ENCODE assay signal across 50 mouse cellular contexts in the genomic region with DNA sequence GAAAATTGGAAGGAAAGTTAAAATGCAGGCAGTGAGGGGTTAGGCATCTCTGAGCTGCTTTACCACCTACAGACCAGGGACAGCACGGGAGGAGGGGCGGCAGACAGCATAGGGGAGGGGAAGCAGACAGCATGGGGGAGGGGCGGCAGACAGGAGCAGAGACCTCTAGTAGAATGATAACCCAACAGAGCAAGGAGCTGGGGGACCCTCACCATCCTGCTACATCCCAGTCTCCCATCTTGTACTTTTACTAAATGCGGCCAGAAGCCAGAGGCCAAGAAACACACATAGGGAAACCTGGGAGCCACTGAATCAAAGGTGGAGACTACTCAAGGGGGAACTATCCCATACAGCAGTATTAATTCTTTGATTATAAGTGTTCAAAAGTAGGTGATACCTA. TPM values are rescaled to one million over a fixed set of nuclear protein-coding genes. Genes with fewer than 3 reads are reported as not detected.
"Had no signal": no experiment of that assay in that cellular context is flagged by ENCODE, and none has a peak within 500 bp of the region (broad histone marks: within the 10 kb centered on the region; RNA-seq: fewer than 3 reads in every experiment).

No protein-coding gene starts in this region.

- H3K4me2 ChIP-seq: heart, embryonic 11.5 days; heart, embryonic 12.5 days; heart, embryonic 13.5 days; heart, embryonic 15.5 days; hindbrain, embryonic 12.5 days; hindbrain, embryonic 13.5 days; hindbrain, embryonic 14.5 days; hindbrain, embryonic 15.5 days; intestine, embryonic 15.5 days; kidney, embryonic 15.5 days had no signal

- H3K27me3 ChIP-seq: heart, embryonic 12.5 days; heart, embryonic 13.5 days; heart, embryonic 15.5 days; hindbrain, embryonic 12.5 days; hindbrain, embryonic 13.5 days; hindbrain, embryonic 15.5 days; intestine, embryonic 15.5 days; kidney, embryonic 15.5 days had no signal

- H3K4me1 ChIP-seq: heart, embryonic 10.5 days; heart, embryonic 12.5 days; heart, embryonic 13.5 days; heart, embryonic 15.5 days; hindbrain, embryonic 10.5 days; hindbrain, embryonic 12.5 days; hindbrain, embryonic 13.5 days; hindbrain, embryonic 15.5 days; intestine, embryonic 15.5 days; kidney, embryonic 15.5 days had no signal

- H3K27ac ChIP-seq: heart, embryonic 10.5 days; heart, embryonic 13.5 days; heart, embryonic 15.5 days; hindbrain, embryonic 10.5 days; hindbrain, embryonic 12.5 days; hindbrain, embryonic 13.5 days; hindbrain, embryonic 14.5 days; hindbrain, embryonic 15.5 days; hindbrain, postnatal 0 days; intestine, embryonic 15.5 days; kidney, embryonic 15.5 days; kidney, postnatal 0 days; layer of hippocampus, adult 2 months had no signal

- ATAC-seq: hindbrain, embryonic 16.5 days; hindbrain, postnatal 0 days; inflammation-experienced regulatory T-cells, adult 6 months; intestine, embryonic 15.5 days; intestine, embryonic 16.5 days; intestine, postnatal 0 days had no signal

- H3K9me3 ChIP-seq: heart, embryonic 10.5 days; heart, embryonic 13.5 days; heart, embryonic 15.5 days; hindbrain, embryonic 10.5 days; hindbrain, embryonic 13.5 days; hindbrain, embryonic 15.5 days; intestine, embryonic 15.5 days; kidney, embryonic 15.5 days had no signal

- H3K9ac ChIP-seq: heart, embryonic 12.5 days; heart, embryonic 13.5 days; heart, embryonic 15.5 days; hindbrain, embryonic 12.5 days; hindbrain, embryonic 13.5 days; hindbrain, embryonic 14.5 days; hindbrain, embryonic 15.5 days; intestine, embryonic 15.5 days; kidney, embryonic 15.5 days had no signal

- H3K4me3 ChIP-seq: heart, embryonic 10.5 days; heart, embryonic 12.5 days; heart, embryonic 13.5 days; heart, embryonic 15.5 days; hindbrain, embryonic 10.5 days; hindbrain, embryonic 12.5 days; hindbrain, embryonic 13.5 days; hindbrain, embryonic 15.5 days; intestine, embryonic 15.5 days; kidney, embryonic 15.5 days; layer of hippocampus, adult 2 months had no signal

- H3K36me3 ChIP-seq: heart, embryonic 10.5 days; heart, embryonic 12.5 days; heart, embryonic 13.5 days; heart, embryonic 15.5 days; hindbrain, embryonic 10.5 days; hindbrain, embryonic 12.5 days; hindbrain, embryonic 13.5 days; hindbrain, embryonic 15.5 days; intestine, embryonic 15.5 days; kidney, embryonic 15.5 days had no signal

- DNase-seq: heart, postnatal 10 days; heart, postnatal 36 days; heart, postnatal 4 days; kidney, adult 11 months; kidney, adult 18-20 months; kidney, adult 2 months; kidney, adult 8-10 months; kidney, adult 9 months; kidney, postnatal 10 days; kidney, postnatal 14 days; kidney, postnatal 25 days; kidney, postnatal 36 days; kidney, postnatal 4 days; layer of hippocampus, adult 9-11 months; layer of hippocampus, postnatal 36 days had no signal

RNA-seq across cellular contexts. Expression of a gene that starts 59.1 kb away (rescaled TPM):
- total RNA-seq: heart, postnatal 10 days; heart, postnatal 25 days; heart, postnatal 36 days; heart, postnatal 4 days; hematopoietic stem cell, adult 5-6 weeks; hindbrain, postnatal 0 days; layer of hippocampus, adult 18-20 months; layer of hippocampus, adult 2 months; layer of hippocampus, adult 8-10 months; layer of hippocampus, postnatal 10 days; layer of hippocampus, postnatal 14 days; layer of hippocampus, postnatal 25 days; layer of hippocampus, postnatal 36 days; left cerebral cortex, adult 18-20 months had no signal
- polyA plus RNA-seq: heart, embryonic 10.5 days; heart, embryonic 11.5 days; heart, embryonic 12.5 days; heart, embryonic 13.5 days; heart, embryonic 14.5 days; heart, embryonic 15.5 days; heart, embryonic 16.5 days; heart, postnatal 0 days; hindbrain, embryonic 10.5 days; hindbrain, embryonic 11.5 days; hindbrain, embryonic 12.5 days; hindbrain, embryonic 13.5 days; hindbrain, embryonic 14.5 days; hindbrain, embryonic 15.5 days; hindbrain, embryonic 16.5 days; hindbrain, postnatal 0 days; inflammation-experienced regulatory T-cells, adult 6 months; intestine, embryonic 14.5 days; intestine, embryonic 15.5 days; intestine, embryonic 16.5 days; intestine, postnatal 0 days; kidney, adult 2 months; kidney, embryonic 14.5 days; kidney, embryonic 15.5 days; kidney, embryonic 16.5 days; kidney, postnatal 0 days; large intestine, adult 2 months had no signal
